Mouse (Mus musculus) retina, postnatal 1 day (tissue): ENCODE measurements around the gene Fbxo31.

Experiments
- DNase-seq: peaks from one replicate; pipeline ENCODE4 v3.0.0-alpha.2; 2012

Fbxo31 gene

DNA sequence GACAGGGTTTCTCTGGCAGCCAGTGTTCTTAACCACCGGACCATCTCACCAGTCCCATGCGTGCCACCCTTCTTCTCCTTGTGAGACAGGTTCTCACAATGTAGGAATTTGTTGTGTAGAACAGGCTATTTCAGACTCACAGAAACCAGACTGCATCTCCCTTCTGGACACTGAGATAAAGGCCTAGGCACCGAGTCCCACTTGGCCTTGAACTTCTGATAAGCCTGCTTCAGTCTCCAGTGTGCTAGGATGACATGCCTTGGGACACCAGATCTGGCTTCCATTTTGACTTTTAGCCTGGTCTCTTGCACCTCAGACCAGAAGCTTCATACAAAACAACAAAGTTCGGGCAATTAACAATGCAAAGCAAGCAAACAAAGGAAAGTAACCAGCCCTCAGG lies 10.1 kb upstream of the Fbxo31 start:
- DNase-seq: no peak

DNA sequence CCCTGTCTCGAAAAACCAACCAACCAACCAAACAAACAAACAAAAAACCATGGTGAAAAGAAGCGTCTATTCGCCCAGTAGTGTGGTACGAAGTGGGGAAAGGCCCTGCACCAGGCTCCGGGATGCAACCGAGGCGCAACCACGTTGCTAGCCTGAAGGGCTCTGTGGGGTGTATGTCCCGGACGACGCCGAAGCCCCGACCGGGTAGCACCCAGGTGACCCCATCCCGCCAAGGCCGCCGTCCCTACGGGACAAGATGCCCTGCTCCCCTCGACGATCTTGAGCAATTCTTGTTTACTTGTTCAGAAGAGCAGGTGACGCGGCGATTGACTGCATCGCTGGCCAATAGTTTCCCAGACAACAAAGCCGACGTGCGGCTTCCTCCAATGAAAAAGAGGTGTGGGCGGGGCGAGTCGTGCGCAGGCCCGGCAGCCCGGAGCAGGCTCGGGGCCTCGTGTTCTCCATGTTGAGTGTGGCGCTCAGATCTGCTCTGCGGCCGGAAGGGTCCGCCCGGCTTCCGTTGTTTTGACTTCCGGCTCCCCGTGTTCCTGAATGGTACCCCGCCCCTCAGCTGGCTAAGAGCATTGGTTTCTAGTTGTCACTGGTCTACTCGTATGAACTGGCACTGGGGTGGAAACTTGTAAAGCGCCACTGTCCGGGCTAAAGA lies 6.7 kb upstream of the Fbxo31 start:
- peak; percentile 99 for DNase-seq

DNA sequence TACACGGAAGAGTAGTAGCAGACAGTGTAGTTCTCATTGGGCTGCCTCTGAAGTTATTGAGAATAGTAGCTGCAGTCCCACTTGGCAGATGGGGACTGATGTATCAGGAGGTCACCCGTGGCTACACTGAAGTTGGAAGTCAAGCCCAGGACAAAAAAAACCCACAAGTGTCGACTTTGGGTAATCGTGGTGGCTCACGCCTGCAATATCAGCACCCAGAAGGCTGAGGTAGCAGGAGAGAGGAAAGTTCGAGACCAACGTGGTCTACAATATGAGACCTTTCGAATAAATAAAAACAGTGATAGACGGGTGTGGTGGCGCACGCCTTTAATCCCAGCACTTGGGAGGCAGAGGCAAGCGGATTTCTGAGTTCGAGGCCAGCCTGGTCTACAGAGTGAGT lies 6.1 kb upstream of the Fbxo31 start:
- no peak for DNase-seq

DNA sequence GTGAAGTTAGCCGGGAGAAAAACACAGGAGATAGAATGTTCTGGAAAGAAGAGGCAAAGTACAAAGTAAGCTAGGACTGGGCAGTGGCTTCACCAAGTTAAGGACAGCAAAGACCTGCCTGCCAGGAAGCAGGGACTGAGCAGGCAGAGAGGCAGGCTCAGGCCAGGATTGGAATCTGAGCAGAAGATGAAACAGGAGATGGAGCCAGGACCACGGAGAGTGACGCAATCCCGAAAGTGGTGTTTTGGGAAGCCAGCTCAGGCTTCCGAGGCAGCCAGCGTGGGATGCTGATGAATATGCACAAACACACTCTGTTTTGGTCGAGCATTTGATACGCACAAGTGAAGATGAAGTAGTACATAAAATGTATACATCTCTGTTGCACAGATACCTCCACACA lies 5.0 kb upstream of the Fbxo31 start:
- no peak for DNase-seq

DNA sequence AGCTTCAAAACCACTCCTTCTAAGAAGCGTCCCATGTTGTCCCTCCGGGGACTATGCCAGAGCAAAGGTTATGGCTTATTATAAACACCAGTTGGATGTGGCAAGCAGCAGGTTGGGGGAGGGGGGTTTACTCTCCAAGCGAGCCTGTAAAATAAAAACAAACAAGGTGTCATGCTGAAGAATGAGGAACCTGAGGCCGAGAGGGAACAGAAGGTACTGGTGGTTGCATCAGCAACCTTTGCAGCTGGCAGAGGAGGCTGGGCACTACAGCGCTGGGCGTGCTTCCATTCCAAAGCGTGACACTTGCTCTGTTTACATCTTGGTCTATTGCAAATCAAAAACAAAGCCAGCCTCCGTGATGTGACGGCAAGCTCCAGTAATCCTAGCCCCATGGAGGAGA lies 1.9 kb upstream of the Fbxo31 start:
- DNase-seq: no peak

DNA sequence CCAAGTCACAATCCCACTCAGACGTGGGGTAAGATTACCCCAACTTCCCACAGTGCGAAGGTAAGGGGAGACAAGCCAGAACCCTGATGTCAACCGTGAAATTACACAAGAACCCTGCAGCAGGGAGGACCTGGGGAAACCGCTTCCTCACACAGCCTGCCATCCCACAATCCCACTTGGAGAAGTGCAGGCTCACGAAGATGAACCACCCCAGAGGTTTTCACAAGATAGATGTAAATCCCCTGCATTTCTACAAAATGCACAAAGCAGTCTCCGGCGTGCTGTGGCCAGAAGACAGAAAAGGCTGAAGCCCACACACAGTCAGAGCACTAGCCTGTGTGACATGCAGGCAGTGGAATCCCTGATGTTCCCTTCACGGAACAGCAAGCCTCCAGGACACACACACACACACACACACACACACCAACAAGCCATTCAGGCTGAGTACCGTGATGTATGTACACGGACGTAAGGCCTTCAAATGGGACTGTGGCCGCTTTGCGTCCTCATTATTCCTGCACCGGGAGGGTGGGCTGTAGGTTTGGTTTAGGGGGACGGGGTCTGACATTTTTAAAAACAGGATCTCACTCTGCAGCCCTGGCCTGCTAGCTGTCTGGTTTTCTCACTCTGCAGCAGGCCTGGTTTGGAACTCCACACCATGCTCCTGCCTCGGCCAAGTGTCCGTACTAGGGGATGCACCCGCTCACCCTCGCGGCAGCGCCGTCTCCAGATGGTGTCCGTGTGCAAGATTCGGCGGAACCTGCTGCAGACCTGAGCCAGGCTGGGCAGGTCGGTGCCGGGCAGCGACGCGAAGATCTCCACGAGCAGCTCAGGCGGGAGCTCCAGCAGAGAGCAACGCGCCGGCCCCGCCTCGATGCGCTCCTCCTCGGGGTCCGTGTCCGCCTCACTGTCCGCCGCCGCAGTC lies 593 bp downstream of the Fbxo31 start:
- DNase-seq: peak; percentile 61

DNA sequence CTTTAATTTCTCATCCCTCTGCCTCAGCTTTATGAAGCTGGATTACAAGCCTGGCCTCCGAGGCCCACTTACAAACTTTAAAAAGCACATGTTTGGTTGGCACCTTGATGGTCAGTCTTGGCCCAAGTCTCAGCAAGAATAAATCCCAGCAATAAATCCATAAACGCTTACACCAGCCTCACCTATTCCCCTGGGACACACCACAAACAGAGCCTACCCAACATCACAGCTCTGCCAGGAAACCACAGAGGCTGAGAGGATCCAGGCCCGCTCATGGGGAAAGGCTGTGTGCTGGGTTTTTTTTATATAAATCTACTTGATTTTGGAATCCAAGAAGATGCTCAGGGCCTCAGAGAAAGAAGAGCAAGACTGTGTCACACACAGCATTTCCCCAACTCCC lies 2.9 kb downstream of the Fbxo31 start:
- DNase-seq: no peak

DNA sequence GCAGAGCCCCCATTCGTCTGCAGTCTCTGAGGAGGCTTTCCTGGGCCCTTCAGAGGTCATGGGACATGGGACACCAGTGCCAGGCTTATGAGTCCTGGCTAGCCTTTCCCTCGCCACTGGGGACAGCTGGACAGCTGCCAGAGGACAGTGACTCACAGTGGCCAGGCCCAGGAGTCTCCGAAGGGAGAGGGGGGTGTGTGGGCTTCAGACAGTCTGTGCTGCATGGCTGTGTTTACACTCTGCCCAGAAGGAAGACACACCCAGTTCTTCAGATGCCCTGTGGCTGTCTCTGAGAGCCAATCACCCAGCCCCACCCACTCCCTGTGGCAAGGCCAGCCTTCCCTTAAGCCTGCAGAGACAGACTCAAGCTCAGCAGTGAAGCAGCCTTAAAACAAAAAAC lies 5.3 kb downstream of the Fbxo31 start:
- peak; percentile 71 for DNase-seq

DNA sequence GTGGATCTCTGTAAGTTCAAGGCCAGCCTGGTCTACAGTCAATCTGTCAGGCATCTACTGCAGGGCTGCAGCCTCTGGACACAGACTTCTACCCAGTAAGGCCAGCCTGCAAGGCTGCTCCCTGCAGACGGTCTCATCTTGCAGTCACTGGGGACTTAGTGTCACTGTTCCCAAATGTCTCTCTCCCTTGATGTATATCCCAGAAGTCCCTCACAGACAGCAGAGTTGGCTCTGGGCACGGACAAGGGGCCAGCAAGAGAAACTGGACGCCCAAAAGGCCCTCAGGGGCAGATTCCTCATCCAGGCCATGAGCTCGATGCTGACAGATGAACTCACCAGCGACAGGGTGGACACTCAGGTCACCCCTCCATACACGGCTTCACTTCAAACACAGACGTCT lies 6.5 kb downstream of the Fbxo31 start:
- DNase-seq: no peak

DNA sequence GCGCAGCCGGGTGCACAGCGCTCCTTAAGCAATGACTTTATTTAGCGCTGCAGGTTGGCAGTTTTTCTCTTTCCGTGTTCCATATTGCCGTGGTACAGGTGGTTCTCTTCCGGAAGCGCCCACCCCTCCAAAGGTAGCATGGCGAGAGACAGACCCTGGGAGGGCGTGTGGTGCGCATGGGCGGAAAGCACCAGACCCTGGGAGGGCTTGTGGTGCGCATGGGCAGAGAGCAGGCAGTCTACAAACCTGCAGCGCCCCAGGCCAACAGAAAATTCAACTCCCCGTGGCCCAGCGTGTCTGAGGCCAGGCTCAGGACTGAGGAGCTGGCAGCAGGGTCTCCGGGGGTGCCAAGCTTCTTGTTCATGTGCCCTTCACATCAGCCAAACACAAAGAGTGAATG lies 7.8 kb downstream of the Fbxo31 start:
- DNase-seq: no peak

DNA sequence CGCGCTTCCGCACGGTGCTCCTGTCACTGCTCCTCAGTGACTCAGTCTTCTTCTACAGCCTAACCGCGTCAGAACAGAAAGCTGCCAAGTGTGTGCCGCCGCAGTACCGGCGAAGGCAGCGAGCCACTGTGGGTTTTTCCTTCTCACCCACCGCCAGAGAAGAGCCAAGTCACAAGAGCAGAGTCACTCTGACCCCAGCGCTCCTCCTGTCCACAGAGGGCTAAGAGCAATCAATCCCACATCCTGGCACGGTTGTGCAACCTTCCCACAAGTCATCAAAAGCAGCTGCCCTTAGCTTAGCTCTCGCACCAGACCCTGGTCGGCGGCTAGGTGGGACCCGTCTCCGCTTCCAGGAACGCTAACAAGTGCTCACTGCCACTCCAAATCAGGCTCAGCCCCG lies 8.3 kb downstream of the Fbxo31 start:
- no peak for DNase-seq

DNA sequence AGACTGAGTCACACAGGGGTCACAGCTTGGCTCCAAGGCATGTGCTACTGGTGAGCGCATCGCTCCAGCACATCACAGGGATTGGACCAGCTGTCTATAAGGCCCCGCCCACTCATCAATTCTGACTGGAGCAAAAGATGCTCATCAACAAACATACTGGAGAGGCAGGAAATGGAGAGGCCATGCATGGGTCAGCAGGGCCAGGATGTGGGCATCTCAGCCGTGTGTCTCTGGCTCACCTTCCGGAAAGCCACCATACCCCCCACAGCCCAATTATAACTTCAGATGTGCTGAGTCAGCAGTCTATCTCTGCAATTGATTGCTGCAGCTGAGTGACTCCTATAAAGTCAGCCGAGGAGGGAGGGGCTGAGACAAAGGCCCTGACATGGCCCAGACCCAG lies 10.3 kb downstream of the Fbxo31 start:
- DNase-seq: no peak

DNA sequence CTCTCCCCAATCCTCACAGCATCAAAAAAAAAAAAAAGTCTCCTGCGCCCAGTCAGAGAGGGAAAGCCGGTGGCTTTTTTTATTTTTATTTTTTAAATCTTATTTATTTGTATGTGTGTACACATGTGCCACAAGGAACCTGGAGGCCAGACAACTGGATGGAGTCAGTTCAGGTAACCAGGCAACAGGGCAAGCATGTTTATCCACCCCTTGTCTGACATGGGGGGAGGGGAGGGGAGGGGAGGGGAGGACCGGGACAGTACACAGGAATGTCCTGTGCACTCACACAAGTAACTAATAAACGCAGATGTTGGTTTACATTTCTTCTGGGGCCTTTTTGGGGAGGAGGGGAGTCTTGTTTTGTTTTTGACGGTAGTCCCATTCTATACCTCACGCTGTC lies 14.9 kb downstream of the Fbxo31 start:
- DNase-seq: no peak

DNA sequence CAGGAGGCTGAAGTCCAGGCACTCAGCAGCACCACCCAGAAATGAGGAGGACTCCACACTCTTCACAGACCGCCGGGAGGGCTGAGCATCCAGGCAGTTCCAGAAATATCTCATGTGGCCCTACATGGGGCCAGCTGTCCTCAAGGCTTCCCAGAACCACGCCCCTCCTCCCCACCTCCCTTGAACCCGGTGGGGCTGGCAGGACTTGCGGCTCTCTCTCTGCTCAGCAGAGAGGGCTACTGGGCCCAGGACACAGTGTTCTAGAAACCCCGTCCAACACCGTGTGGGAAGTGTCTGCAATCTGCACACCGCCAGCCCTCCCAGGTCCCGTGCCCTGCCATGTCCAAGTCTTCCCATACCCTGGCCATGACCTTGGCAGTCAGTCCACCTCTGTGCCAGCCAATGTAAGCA lies 15.7 kb downstream of the Fbxo31 start:
- no peak for DNase-seq

DNA sequence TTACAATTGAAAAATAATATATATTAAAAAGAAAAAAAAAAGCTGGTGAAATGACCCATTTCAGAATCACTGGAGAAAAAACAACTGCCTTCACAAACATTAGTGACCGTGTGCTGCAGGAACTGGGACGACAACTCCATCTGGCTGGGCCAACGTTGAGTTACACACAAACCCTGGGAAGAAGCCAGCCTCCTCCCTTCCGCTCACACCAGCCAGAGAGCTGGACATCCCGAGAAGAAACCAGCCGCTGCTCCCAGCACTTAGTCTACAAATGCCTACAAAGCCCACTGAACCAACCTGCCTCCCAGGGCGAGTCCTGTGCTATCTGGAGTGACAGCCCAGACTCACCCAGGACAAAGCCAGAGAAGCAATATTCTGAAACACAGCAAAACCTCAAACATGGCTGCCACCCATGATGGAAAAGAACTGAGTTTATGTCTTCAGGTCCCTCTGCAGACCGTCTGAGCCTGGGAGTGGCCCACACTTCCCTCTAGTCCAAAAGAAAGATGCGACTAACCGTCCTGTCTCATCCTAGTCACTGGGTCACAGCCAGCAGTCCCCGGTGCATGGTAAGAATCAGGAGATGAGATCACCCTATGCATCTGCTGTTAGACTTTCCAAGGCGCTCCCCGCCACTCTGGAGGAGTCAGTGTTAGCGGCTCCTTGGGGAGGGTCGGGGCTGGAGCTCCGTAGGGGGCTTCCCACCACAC lies 16.8 kb downstream of the Fbxo31 start:
- DNase-seq: no peak

DNA sequence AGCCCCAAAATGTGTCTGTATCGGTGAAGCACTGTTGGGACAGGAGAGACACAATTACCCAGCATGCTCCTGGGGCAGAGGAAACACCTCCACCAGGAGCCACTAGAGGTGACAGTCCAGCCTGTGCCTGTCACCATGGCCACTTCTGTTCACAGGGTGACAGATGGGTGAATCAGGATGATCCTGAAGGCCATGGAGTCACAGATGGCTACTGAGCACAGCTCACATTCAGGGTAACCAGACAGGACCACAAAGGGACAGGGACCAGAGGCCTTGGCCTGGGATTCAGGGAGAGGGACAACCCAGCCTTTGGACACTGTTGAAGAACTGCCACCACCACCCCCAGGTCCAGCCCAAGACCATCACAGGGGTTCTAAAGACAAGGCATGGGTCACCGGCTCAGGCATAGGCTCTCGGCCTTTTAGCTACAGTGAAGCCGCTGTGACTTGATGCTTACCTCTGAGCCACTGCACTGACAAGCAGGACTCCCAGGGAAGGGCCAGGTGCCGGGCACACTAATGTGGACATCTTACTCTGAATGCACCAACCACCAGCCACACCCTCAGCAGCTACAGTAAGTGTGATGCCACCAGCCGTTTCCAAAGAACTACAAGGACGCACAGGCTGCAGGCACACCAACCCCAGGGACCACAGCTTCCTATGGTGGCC lies 18.0 kb downstream of the Fbxo31 start:
- DNase-seq: no peak

DNA sequence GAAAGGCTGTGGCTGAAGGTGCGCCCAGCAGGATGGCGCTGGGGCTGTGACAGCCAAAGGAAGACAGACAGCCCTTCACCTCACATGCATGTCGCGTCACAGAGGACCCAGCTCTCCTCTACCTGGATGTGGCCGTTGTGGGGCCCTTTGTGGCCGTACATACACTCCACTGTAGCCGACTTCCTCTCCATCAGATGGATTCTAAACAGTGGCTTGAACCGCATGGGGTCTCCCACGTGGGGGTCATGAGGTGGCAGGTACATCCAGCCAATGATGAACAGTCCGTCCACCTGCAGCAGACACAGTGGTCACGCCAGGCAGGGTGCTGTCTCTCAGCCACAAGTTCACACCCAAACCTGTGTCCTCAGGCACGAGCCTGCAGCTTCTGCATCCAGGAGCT lies 18.8 kb downstream of the Fbxo31 start:
- no peak for DNase-seq

DNA sequence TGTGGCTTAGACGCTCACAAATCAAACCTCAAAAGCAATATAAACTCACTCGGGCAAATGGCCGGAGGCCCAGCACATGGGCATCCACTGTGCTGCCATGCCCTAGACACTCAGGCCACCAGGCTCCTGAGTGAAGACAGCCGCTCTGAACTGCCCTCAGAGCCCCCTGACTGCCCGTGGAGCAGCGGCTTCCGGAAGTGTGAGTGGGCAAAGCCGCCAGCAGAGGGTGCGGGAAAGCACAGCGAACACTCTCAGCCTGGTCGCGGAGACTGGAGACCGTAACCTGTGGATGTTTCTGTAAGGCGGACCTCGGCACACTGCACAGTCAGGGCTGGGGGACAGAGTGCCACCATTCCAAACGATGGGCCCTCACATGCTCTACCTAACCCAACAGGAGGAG lies 20.1 kb downstream of the Fbxo31 start:
- no peak for DNase-seq

DNA sequence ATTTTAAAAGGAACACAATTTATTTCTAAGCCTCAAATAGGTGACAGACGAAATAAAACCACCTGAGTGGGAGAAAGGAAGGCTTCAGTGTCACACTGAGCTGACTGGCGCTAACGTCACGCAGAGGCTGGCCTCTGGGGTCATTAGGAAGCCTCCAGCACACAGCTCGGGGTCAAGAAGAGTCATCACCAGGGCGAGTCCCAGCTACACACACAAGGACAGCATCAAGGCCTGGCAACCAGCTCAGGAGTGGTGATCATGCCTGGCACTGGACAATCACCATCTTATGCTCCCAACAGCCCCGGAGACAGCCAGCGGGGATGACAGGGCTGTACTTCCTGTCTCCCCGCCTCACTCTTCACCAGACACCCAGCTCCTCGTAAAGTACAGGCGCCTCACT lies 20.9 kb downstream of the Fbxo31 start:
- DNase-seq: no peak

DNA sequence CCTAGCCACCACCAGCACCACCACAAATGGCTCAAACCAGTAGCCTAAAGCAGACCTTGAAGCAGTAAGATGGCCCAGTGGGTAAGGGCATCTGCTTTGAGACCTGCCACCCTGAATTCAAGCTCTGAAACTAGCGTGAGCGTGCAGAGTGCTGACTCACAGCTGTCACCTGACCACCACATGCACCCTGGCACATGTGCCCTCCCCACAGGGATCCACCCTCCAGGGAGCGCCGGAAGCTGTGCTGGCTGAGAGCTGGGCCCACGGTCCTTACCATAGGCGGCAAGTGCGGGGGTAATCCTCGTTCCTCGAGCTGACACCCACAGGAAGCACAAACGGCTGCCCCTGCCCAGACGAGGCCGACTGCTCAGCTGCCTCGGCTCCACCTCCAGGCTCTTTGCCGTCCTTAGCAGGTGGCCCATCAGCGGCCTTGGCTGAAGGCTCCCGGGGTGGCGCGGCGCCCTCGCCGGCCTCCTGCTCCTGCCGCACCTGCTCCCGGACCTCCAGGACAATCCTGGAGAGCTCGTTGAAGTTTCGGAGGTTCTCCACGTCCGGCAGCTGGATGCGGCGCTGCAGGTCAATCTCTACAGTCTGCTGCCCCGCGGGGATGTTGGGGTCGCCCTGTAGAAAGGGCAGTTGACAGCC lies 24.7 kb downstream of the Fbxo31 start:
- no peak for DNase-seq

DNA sequence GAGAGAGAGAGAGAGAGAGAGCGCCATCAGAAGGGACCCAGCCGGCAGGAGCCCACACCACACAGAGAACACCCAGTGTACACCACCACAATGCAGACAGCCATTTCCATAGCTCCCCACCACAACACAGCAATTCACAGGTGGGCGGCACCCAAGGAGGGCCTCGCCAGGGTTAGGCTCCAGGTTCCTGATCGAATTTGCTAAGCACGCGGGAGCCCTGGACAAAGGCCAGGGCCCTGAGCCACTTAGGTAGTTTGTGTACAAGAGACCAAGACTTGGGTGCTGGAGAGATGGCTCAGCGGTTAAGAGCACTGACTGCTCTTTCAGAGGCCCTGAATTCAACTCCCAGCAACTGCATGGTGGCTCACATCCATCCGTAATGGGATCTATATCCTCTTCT lies 26.1 kb downstream of the Fbxo31 start:
- DNase-seq: no peak

DNA sequence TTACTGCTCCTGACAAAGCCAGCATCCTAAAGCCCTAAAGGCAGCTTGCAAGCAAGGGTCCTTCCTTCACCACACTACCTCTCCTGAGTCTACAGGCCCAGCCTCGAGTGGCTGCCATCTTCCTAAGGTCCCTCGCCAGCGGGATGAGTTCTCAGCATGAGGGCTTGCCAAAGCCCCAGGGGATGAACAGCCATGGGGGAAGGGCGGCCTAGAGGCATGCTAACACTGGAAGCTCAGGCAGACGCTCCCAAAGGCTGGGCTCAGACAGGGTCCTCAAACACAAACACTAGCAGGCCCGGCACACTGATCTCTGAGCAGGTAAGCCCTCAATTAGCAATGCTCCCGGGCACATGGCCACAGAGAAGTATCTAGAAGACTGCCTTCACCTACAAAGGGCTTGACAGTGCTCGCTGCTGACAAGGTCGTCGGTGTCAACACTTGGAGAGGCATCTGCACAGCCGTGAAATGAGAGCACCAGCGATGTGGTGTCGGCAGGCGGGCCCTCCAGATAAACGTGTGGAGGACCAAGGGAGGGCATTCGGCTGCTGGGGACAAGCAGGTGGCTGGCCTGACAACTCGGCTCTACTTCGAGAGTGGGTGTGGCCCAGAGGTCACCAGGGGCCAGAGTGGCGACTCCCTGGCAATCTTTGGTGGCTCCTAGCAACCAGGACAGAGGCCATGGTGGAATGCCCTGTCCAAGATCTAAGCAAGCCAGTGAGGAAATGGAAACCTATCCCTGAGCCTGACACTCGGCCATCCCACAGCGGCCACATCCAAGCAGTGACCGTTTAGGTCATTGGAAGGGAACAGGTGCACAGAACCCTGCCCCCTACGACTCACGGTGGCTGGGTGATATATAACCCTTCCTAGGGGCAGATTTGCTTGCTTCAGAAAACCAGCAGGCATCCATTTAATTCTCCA lies 27.3 kb downstream of the Fbxo31 start:
- DNase-seq: no peak
